Mouse (Mus musculus) layer of hippocampus, adult 2 months (tissue): ENCODE measurements around the gene Ehd4. TPM values are rescaled to one million over a fixed set of nuclear protein-coding genes. Genes with fewer than 3 reads are reported as not detected.

Experiments used
- DNase-seq, 2 experiments: peaks; one replicate each; pipeline ENCODE4 v3.0.0; 2022; ENCODE audit warnings: low spot score in 2 of 2
- H3K27ac ChIP-seq: fragments of 200-600 bp; 2 replicates; pipeline ENCODE4 v1.8.1; 2022
- H3K4me3 ChIP-seq: fragments of 200-600 bp; 2 replicates; pipeline ENCODE4 v1.8.1; 2022; ENCODE audit warnings: mild to moderate bottlenecking
- CTCF ChIP-seq: fragments of 200-600 bp; conservative IDR thresholded peaks from 2 replicates; pipeline ENCODE4 v1.8.1; 2022; ENCODE audit warnings: antibody characterized with exemption, mild to moderate bottlenecking, moderate library complexity
- total RNA-seq, 2 experiments: library from RNA; stranded (reverse); gene quantifications; 2 replicates each; pipeline ENCODE4 v1.2.3; 2021

Ehd4 gene
- total RNA-seq, 2 experiments from 2014 or later = 5.4 to 7.6 TPM

- TF ChIP-seq CTCF = no peak
- peak overlapping the region; percentile 78 for H3K27ac ChIP-seq
- H3K4me3 ChIP-seq = no peak overlapping the region
- DNase-seq = peak; percentile 75 to 86
Observed at GRCm38 (mm10) chr2:120069466-120069990, 84.9 kb downstream of the Ehd4 start.

- Histone ChIP-seq H3K27ac (peak overlapping the region; percentile 78), H3K4me3 (no peak overlapping the region)
- TF ChIP-seq CTCF = peak; percentile 79
- DNase-seq = no peak
Observed at GRCm38 (mm10) chr2:120068555-120069465, 85.6 kb downstream of the Ehd4 start.

GRCm38 (mm10) chr2:120066224-120066623 lies 88.2 kb downstream of the Ehd4 start:
- Histone ChIP-seq H3K27ac (no peak overlapping the region), H3K4me3 (no peak overlapping the region)
- TF ChIP-seq CTCF = no peak
- no peak for DNase-seq

- peak overlapping the region; percentile 5; the same call in 1 of the 2 replicates for H3K27ac ChIP-seq
- H3K4me3 ChIP-seq = no peak overlapping the region
- no peak for TF ChIP-seq CTCF
- DNase-seq = peak in 1 of 2 experiments; percentile 62
Observed at GRCm38 (mm10) chr2:120065243-120065642, 89.2 kb downstream of the Ehd4 start.

- DNase-seq = no peak
- TF ChIP-seq CTCF = peak; percentile 59
Observed at GRCm38 (mm10) chr2:120064639-120065038, 89.8 kb downstream of the Ehd4 start.

GRCm38 (mm10) chr2:120062248-120062647 lies 92.2 kb downstream of the Ehd4 start:
- H3K27ac ChIP-seq = no peak overlapping the region
- no peak overlapping the region for H3K4me3 ChIP-seq
- TF ChIP-seq CTCF = no peak
- DNase-seq = no peak

More at GRCm38 (mm10) chr2:120064639-120065038, 89.8 kb downstream of the Ehd4 start:
- Histone ChIP-seq H3K27ac (no peak overlapping the region), H3K4me3 (no peak overlapping the region)

GRCm38 (mm10) chr2:120060651-120061050 lies 93.8 kb downstream of the Ehd4 start:
- DNase-seq = no peak
- no peak for TF ChIP-seq CTCF
- no peak overlapping the region for H3K27ac ChIP-seq
- no peak overlapping the region for H3K4me3 ChIP-seq

- no peak for DNase-seq
- H3K4me3 ChIP-seq = no peak overlapping the region
- no peak overlapping the region for H3K27ac ChIP-seq
- no peak for TF ChIP-seq CTCF
Observed at GRCm38 (mm10) chr2:120060190-120060589, 94.2 kb downstream of the Ehd4 start.

- H3K27ac ChIP-seq = no peak overlapping the region
- no peak overlapping the region for H3K4me3 ChIP-seq
- no peak for TF ChIP-seq CTCF
- DNase-seq = no peak
Observed at GRCm38 (mm10) chr2:120059466-120059865, 94.9 kb downstream of the Ehd4 start.

GRCm38 (mm10) chr2:120058818-120059217 lies 95.6 kb downstream of the Ehd4 start:
- TF ChIP-seq CTCF = no peak
- H3K27ac ChIP-seq = no peak overlapping the region
- no peak overlapping the region for H3K4me3 ChIP-seq
- DNase-seq = no peak

GRCm38 (mm10) chr2:120055923-120056322 lies 98.5 kb downstream of the Ehd4 start:
- Histone ChIP-seq H3K27ac (no peak overlapping the region), H3K4me3 (no peak overlapping the region)
- no peak for DNase-seq
- TF ChIP-seq CTCF = no peak

GRCm38 (mm10) chr2:120054771-120055552 lies 99.4 kb downstream of the Ehd4 start:
- no peak for DNase-seq
- Histone ChIP-seq H3K4me3 (no peak overlapping the region), H3K27ac (no peak overlapping the region)
- TF ChIP-seq CTCF = no peak

GRCm38 (mm10) chr2:120051405-120051804 lies 103.0 kb downstream of the Ehd4 start:
- Histone ChIP-seq H3K4me3 (no peak overlapping the region), H3K27ac (no peak overlapping the region)
- no peak for TF ChIP-seq CTCF
- no peak for DNase-seq
